Mouse (Mus musculus): Measurements from ENCODE around the gene Ifnlr1. TPM values are rescaled to one million over a fixed set of nuclear protein-coding genes. Genes with fewer than 3 reads are reported as not detected.

Gene Ifnlr1
- polyA plus RNA-seq, 1 experiment from 2014 or later: 0.25 TPM

Other genes with a start within 250 kb of the Ifnlr1 start
- 0.13 TPM in 1 of 2 replicates, not detected in the other for gene Stpg1, start 191.5 kb upstream of the Ifnlr1 start, polyA plus RNA-seq (2014; fragmentation: Nextera tagmentation; extraction: Ambion mirVana)
- gene Nipal3, start 191.2 kb upstream of the Ifnlr1 start, polyA plus RNA-seq (2014; fragmentation: Nextera tagmentation; extraction: Ambion mirVana): 2.1 and 2.6 TPM in 2 replicates
- 8.3 and 11.0 TPM in 2 replicates for gene Grhl3, start 112.7 kb upstream of the Ifnlr1 start, polyA plus RNA-seq (2014; fragmentation: Nextera tagmentation; extraction: Ambion mirVana)
- gene Il22ra1, start 41.9 kb downstream of the Ifnlr1 start, polyA plus RNA-seq (2014; fragmentation: Nextera tagmentation; extraction: Ambion mirVana): not detected in 2 replicates
- 0.05 and 0.10 TPM in 2 replicates for gene Myom3, start 73.4 kb downstream of the Ifnlr1 start, polyA plus RNA-seq (2014; fragmentation: Nextera tagmentation; extraction: Ambion mirVana)
- gene Srsf10, start 169.5 kb downstream of the Ifnlr1 start, polyA plus RNA-seq (2014; fragmentation: Nextera tagmentation; extraction: Ambion mirVana): 435 and 442 TPM in 2 replicates
- 232 and 234 TPM in 2 replicates for gene Pnrc2, start 187.6 kb downstream of the Ifnlr1 start, polyA plus RNA-seq (2014; fragmentation: Nextera tagmentation; extraction: Ambion mirVana)
- gene Cnr2, start 209.1 kb downstream of the Ifnlr1 start, polyA plus RNA-seq (2014; fragmentation: Nextera tagmentation; extraction: Ambion mirVana): 0.23 and 0.51 TPM in 2 replicates
- 40.1 and 40.8 TPM in 2 replicates for gene Fuca1, start 234.4 kb downstream of the Ifnlr1 start, polyA plus RNA-seq (2014; fragmentation: Nextera tagmentation; extraction: Ambion mirVana)

All from limb, embryonic 11.5 days (tissue).